Mouse (Mus musculus): ENCODE measurements around the gene Rangap1. TPM values are rescaled to one million over a fixed set of nuclear protein-coding genes. Genes with fewer than 3 reads are reported as not detected.
A peak's percentile ranks its signal among the peaks of the same experiment; 100 is the strongest.
"Not testable (repeated sequence)": the region's sequence is repeated elsewhere in the genome, so short reads cannot be mapped to it uniquely, and the experiment has no call there.

The Rangap1 gene
- polyA plus RNA-seq, 1 experiment from 2014 or later: 116 TPM

DNA sequence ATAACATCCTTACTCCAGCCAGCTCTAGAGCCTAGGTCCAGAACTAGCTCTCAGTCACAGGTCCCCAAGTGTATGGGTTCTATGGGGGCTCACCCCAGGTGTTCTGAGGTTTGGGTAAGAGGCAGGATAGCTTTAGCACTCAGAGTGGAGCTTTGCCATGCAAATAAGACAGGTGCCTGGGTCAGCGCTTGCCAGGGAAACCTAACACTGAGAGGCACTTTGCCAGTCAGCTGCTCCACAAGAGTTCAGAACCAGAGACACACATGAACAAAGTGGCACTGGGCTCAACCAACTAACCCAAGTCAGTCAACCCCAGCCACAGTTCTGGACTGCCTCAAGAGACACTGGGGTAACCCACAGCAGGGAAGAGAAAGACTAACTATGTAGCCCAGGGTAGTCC is 35.6 kb downstream of the Rangap1 start:
- ATAC-seq (ENCODE audit: insufficient number of reproducible peaks, insufficient read depth, low FRiP score, low TSS enrichment, low read depth): no peak
- Histone ChIP-seq H3K4me1 (no peaks in the 10 kb centered on the region), H3K27me3 (no peaks in the 10 kb centered on the region), H3K4me2 (no peak overlapping the region), H3K9ac (no peak overlapping the region), H3K36me3 (peaks cover 90% of the 10 kb centered on the region), H3K27ac (no peak overlapping the region), H3K9me3 (no peaks in the 10 kb centered on the region), H3K4me3 (no peak overlapping the region)
- WGBS: 100% methylated on average over 1 of the region's 1 CpGs

DNA sequence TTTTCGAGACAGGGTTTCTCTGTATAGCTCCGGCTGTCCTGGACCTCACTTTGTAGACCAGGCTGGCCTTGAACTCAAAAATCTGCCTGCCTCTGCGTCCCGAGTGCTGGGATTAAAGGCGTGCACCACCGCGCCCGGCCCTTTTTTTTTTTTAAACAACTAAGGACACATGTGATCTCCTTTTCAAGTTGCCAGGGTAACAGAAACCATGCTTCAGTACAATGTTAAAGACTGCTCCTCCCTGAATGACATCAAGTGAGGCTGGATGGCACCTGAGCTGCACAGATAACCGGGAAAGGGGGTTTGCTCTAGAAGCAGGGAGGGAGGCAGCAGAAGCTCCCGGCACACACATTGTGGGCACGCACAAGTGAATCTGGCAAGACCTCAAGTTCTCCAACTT is 36.3 kb downstream of the Rangap1 start:
- no peaks in the 10 kb centered on the region for H3K9me3 ChIP-seq
- H3K4me2 ChIP-seq: no peak overlapping the region
- WGBS: 91% methylated on average over 11 of the region's 11 CpGs
- peaks cover 94% of the 10 kb centered on the region for H3K36me3 ChIP-seq
- no peaks in the 10 kb centered on the region for H3K27me3 ChIP-seq
- no peak overlapping the region for H3K4me3 ChIP-seq
- H3K9ac ChIP-seq: no peak overlapping the region
- no peak for ATAC-seq (ENCODE audit: insufficient number of reproducible peaks, insufficient read depth, low FRiP score, low TSS enrichment, low read depth)
- no peak overlapping the region for H3K27ac ChIP-seq
- no peaks in the 10 kb centered on the region for H3K4me1 ChIP-seq

DNA sequence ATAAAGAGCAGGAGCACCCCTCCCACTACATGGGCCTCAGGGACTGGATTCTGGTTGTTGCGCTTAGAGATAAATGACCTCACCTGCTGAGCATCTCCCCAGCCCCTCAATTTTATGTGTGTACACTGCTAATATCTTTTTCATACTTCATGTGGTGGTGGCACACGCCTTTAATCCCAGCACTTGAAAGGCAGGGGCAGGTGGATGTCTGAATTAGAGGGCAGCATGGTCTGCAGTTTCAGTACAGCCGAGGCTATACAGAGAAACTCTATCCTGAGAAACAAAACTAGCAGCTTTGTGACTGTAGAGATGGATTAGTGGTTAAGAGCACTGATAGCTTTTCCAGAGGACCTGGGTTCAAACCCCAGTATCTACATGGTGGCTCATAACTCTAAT is 42.2 kb downstream of the Rangap1 start:
- Histone ChIP-seq H3K36me3 (peaks cover 59% of the 10 kb centered on the region), H3K4me2 (no peak overlapping the region), H3K9ac (no peak overlapping the region), H3K27me3 (no peaks in the 10 kb centered on the region), H3K4me3 (no peak overlapping the region), H3K9me3 (no peaks in the 10 kb centered on the region), H3K27ac (no peak overlapping the region), H3K4me1 (no peaks in the 10 kb centered on the region)
- ATAC-seq (ENCODE audit: insufficient number of reproducible peaks, insufficient read depth, low FRiP score, low TSS enrichment, low read depth): no peak
- 87% methylated on average over 3 of the region's 3 CpGs for WGBS

DNA sequence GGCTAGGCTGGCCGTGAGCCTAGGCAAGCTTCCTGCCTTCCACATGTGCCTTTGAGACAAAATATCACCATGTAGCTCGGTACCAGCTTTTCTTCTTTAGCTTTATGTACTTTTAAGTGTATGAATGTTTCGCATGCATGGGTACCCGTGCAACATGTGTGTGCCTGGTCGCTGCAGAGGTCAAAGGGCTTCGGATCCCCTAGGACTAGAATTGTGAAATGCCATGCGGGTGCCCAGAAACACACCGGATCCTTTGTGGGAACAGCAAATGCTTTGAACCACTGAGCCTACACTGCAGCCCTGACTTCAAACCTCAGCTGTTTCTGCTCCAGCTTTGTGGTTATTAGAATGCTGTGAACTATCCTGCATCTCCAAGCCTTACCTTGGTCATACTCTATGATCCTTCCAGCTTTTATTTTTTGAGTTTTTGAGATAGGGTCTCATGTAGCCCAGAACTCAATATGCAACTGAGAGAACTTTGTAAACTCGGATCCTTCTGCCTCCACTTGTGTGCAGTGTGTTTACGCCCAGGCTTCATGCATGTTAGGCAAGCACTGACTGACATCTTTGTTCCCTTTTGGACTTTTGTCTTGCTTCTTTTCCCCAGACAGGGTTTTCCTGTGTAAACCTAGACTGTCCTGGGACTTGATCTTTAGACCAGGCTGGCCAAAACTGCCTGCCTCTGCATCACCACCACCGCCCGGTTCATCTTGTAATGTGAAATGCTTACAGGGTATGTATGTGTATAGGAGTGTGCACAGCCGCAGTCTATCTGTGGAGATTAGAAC is 42.8 kb downstream of the Rangap1 start:
- Histone ChIP-seq H3K4me3 (no peak overlapping the region), H3K27ac (no peak overlapping the region), H3K4me1 (no peaks in the 10 kb centered on the region; the same call in 1 of the 2 replicates), H3K9ac (no peak overlapping the region), H3K36me3 (peaks cover 53% of the 10 kb centered on the region), H3K9me3 (no peaks in the 10 kb centered on the region), H3K27me3 (no peaks in the 10 kb centered on the region), H3K4me2 (no peak overlapping the region)
- 85% methylated on average over 13 of the region's 13 CpGs for WGBS
- ATAC-seq (ENCODE audit: insufficient number of reproducible peaks, insufficient read depth, low FRiP score, low TSS enrichment, low read depth): no peak

DNA sequence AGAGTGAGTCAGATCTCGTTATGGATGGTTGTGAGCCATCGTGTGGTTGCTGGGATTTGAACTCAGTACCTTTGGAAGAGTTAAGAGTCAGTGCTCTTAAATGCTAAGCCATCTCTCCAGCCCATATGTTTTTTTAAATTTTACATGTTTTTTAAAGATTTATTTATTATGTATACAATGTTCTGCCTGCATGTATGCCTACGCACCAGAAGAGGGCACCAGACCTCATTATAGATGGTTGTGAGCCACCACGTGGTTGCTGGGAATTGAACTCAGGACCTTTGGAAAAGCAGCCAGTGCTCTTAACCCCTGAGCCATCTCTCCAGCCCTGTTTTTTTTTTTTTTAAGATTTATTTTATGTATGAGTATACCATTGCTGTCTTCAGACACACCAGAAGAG is 44.0 kb downstream of the Rangap1 start:
- not testable (repeated sequence) for H3K27me3 ChIP-seq; H3K4me3 ChIP-seq; H3K9me3 ChIP-seq; ATAC-seq (ENCODE audit: insufficient number of reproducible peaks, insufficient read depth, low FRiP score, low TSS enrichment, low read depth); H3K4me1 ChIP-seq; H3K4me2 ChIP-seq; H3K9ac ChIP-seq; H3K27ac ChIP-seq
- H3K36me3 ChIP-seq: peaks cover 43% of the 10 kb centered on the region
- 80% methylated on average over 4 of the region's 4 CpGs for WGBS

DNA sequence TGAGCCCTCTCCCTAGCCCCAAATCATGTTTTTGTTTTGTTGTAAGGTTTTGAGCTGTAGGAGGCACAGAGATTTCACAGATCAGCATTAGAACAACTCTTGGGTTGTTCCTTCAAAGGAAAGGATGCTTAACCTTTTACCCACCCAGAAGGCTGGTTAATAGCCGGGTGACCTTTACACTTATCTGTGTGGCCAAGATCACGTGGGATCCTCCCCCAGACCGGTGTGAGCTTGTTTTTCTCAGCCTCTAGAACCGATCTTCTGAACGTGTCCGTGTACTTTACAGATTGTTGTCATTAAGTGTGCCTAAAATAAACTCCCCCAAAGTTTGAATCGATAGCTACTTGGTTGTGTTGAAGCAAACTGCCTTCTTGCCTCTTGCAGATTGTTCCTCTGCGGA is 44.7 kb downstream of the Rangap1 start:
- H3K9ac ChIP-seq: no peak overlapping the region

DNA sequence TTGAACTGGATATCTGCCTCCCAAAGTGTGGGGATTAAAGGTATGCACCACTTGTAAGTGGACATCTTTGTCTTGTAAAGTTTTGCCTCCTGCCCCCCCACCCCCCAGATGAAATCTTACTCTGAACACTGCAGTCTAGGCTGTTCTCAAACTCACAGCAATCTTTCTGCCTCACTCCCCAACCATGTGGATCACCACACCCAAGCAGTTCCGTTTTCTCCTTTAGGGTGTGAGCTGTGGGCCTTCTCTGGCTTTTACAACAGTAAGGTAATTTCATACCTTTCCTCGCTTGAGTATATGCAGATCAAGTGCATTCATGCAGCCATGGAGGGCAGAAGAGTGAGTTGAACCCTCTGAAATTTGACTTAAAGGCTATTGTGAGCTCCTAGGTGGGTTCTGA is 45.2 kb downstream of the Rangap1 start:
- Histone ChIP-seq H3K27ac (no peak overlapping the region), H3K4me1 (peaks cover 5% of the 10 kb centered on the region), H3K27me3 (peaks cover 20% of the 10 kb centered on the region), H3K9ac (no peak overlapping the region), H3K4me2 (no peak overlapping the region), H3K36me3 (peaks cover 31% of the 10 kb centered on the region), H3K4me3 (no peak overlapping the region), H3K9me3 (no peaks in the 10 kb centered on the region)
- no peak for ATAC-seq (ENCODE audit: insufficient number of reproducible peaks, insufficient read depth, low FRiP score, low TSS enrichment, low read depth)
- 73% methylated on average over 2 of the region's 2 CpGs for WGBS

More for the DNA sequence above, 44.7 kb downstream of the Rangap1 start:
- H3K27ac ChIP-seq: no peak overlapping the region
- ATAC-seq (ENCODE audit: insufficient number of reproducible peaks, insufficient read depth, low FRiP score, low TSS enrichment, low read depth): no peak
- H3K9me3 ChIP-seq: no peaks in the 10 kb centered on the region
- no peak overlapping the region for H3K4me2 ChIP-seq
- H3K4me3 ChIP-seq: no peak overlapping the region
- peaks cover 36% of the 10 kb centered on the region for H3K36me3 ChIP-seq
- peaks cover 16% of the 10 kb centered on the region for H3K27me3 ChIP-seq
- H3K4me1 ChIP-seq: peaks cover 5% of the 10 kb centered on the region
- 75% methylated on average over 8 of the region's 8 CpGs for WGBS

- no peak overlapping the region for H3K27ac ChIP-seq
- no peak for ATAC-seq (ENCODE audit: insufficient number of reproducible peaks, insufficient read depth, low FRiP score, low TSS enrichment, low read depth)
- no peak overlapping the region for H3K4me2 ChIP-seq
- peaks cover 16% of the 10 kb centered on the region for H3K36me3 ChIP-seq
- H3K9me3 ChIP-seq: no peaks in the 10 kb centered on the region
- no peak overlapping the region for H3K9ac ChIP-seq
- peaks cover 18% of the 10 kb centered on the region for H3K4me1 ChIP-seq
- H3K4me3 ChIP-seq: no peak overlapping the region
- WGBS: 71% methylated on average over 2 of the region's 2 CpGs
- peaks cover 37% of the 10 kb centered on the region for H3K27me3 ChIP-seq
Observed at GRCm38 (mm10) chr15:81698532-81698931, 46.8 kb downstream of the Rangap1 start.

DNA sequence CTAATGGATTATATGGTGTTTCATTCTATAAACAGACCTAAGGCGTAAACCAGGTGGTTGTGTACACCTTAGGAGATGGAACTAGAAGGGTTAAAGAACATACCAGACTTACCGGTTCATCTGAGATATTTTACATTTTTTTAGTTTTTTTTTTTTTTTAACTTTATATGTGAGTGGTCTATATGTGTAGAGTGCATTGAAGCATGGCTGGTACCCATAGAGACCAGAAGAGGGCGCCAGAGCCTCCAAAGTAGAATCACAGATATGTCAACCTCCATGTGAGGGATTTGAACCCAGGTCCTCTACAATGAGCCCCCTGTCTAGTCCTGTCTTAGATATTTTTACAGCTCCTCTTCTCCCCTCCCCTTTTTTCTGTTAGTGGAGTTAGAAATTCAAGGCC is 47.5 kb downstream of the Rangap1 start:
- Histone ChIP-seq H3K36me3 (peaks cover 9% of the 10 kb centered on the region), H3K4me1 (peaks cover 22% of the 10 kb centered on the region), H3K27me3 (peaks cover 44% of the 10 kb centered on the region), H3K27ac (no peak overlapping the region; the same call in 1 of the 2 replicates), H3K9ac (no peak overlapping the region), H3K4me3 (no peak overlapping the region), H3K9me3 (no peaks in the 10 kb centered on the region), H3K4me2 (no peak overlapping the region)
- 36% methylated on average over 3 of the region's 3 CpGs for WGBS
- ATAC-seq (ENCODE audit: insufficient number of reproducible peaks, insufficient read depth, low FRiP score, low TSS enrichment, low read depth): no peak

- ATAC-seq (ENCODE audit: insufficient number of reproducible peaks, insufficient read depth, low FRiP score, low TSS enrichment, low read depth): no peak
- Histone ChIP-seq H3K27me3 (peaks cover 50% of the 10 kb centered on the region), H3K36me3 (peaks cover 4% of the 10 kb centered on the region; the same call in 1 of the 2 replicates), H3K4me3 (no peak within 1 kb of the TSS), H3K27ac (peak within 1 kb of the TSS; percentile 33; the same call in 1 of the 2 replicates), H3K9me3 (no peaks in the 10 kb centered on the region), H3K4me2 (peak within 1 kb of the TSS; percentile 12; the same call in 1 of the 2 replicates), H3K9ac (peak within 1 kb of the TSS; percentile 4; the same call in 1 of the 2 replicates), H3K4me1 (peaks cover 22% of the 10 kb centered on the region)
- 37% methylated on average over 7 of the region's 7 CpGs for WGBS
Observed at GRCm38 (mm10) chr15:81697175-81697574, 48.2 kb downstream of the Rangap1 start, which contains the start of gene Chadl. Gene Chadl, minus strand, starts transcription at chr15:81697287.

GRCm38 (mm10) chr15:81694891-81695290 is 50.4 kb downstream of the Rangap1 start:
- ATAC-seq (ENCODE audit: insufficient number of reproducible peaks, insufficient read depth, low FRiP score, low TSS enrichment, low read depth): no peak
- 30% methylated on average over 19 of the region's 19 CpGs for WGBS
- Histone ChIP-seq H3K9ac (peak overlapping the region; percentile 81), H3K27me3 (peaks cover 58% of the 10 kb centered on the region), H3K9me3 (no peaks in the 10 kb centered on the region), H3K4me3 (peak overlapping the region; percentile 66), H3K27ac (no peak overlapping the region), H3K4me2 (peak overlapping the region; percentile 98), H3K36me3 (no peaks in the 10 kb centered on the region), H3K4me1 (peaks cover 22% of the 10 kb centered on the region)
